Mouse (Mus musculus) lung, postnatal 0 days (tissue): ENCODE data around the gene Jmjd1c.

Source experiments
- CTCF ChIP-seq: IDR thresholded peaks from 2 replicates; pipeline ENCODE4 v1.5.1; 2016; ENCODE audit warnings: antibody characterized with exemption, mild to moderate bottlenecking
- EP300 ChIP-seq: IDR thresholded peaks from 2 replicates; pipeline ENCODE4 v1.6.1; 2016; ENCODE audit warnings: antibody characterized with exemption, mild to moderate bottlenecking, control low read depth

- TF ChIP-seq EP300 (no peak), CTCF (peak; percentile 10; the same call in 1 of the 2 replicates)
These were observed 4.2 kb downstream of the Jmjd1c start for GRCm38 (mm10) chr10:67100011-67100661.
